Mouse (Mus musculus) olfactory bulb, adult 2 months (tissue): ENCODE results near the gene Mb21d2. TPM values are rescaled to one million over a fixed set of nuclear protein-coding genes. Genes with fewer than 3 reads are reported as not detected.

ENCODE experiments used
- H3K27ac ChIP-seq: fragments of 200-500 bp; 2 replicates; pipeline ENCODE4 v1.5.1; 2012; ENCODE audit warnings: low read depth, low read length; ENCODE audit not compliant: insufficient read depth
- H3K4me1 ChIP-seq: fragments of 200-500 bp; 2 replicates; pipeline ENCODE4 v1.6.1; 2012; ENCODE audit warnings: low read length; ENCODE audit not compliant: control insufficient read depth, insufficient read depth
- H3K4me3 ChIP-seq: fragments of 200-500 bp; 2 replicates; pipeline ENCODE4 v1.5.1; 2012; ENCODE audit warnings: mild to moderate bottlenecking, low read depth, low read length, moderate library complexity; ENCODE audit not compliant: insufficient read depth
- CTCF ChIP-seq: fragments of 200-500 bp; IDR thresholded peaks from 2 replicates; pipeline ENCODE4 v1.5.1; 2012; ENCODE audit warnings: low read depth, mild to moderate bottlenecking, low read length, moderate library complexity; ENCODE audit not compliant: insufficient read depth
- POLR2A ChIP-seq: fragments of 200-500 bp; IDR thresholded peaks from 2 replicates; pipeline ENCODE4 v1.6.1; 2012; ENCODE audit warnings: mild to moderate bottlenecking, low read depth, low read length, moderate library complexity; ENCODE audit not compliant: insufficient read depth
- WGBS: fragments of 180-500 bp; shearing (Covaris S2); methylation state at CpG from one replicate; pipeline ENCODE4 v1.1.7; 2018; 5-methylcytosine and 5-hydroxymethylcytosine counted together
- polyA plus RNA-seq: library from polyadenylated mRNA; stranded (reverse); fragments of >200 nt; gene quantifications from 2 replicates; pipeline ENCODE4 v1.2.4, GENCODE M21; 2012; ENCODE audit warnings: low replicate concordance; ENCODE audit not compliant: missing spikeins, insufficient read depth, insufficient read length

Mb21d2 gene
- polyA plus RNA-seq, 1 experiment = not detected

GRCm38 (mm10) chr16:28824781-28825180 lies 104.7 kb downstream of the Mb21d2 start:
- H3K4me1 ChIP-seq = no peaks in the 10 kb centered on the region
- H3K4me3 ChIP-seq = no peak overlapping the region
- 94% methylated on average over 8 of the region's 8 CpGs for WGBS
- no peak for TF ChIP-seq POLR2A
- no peak overlapping the region for H3K27ac ChIP-seq

GRCm38 (mm10) chr16:28821774-28822173 lies 107.7 kb downstream of the Mb21d2 start:
- 70% methylated on average over 6 of the region's 6 CpGs for WGBS
- Histone ChIP-seq H3K4me3 (no peak overlapping the region), H3K27ac (no peak overlapping the region), H3K4me1 (no peaks in the 10 kb centered on the region)
- TF ChIP-seq CTCF (no peak), POLR2A (no peak)

- no peaks in the 10 kb centered on the region for H3K4me1 ChIP-seq
- TF ChIP-seq POLR2A (no peak), CTCF (no peak)
- H3K27ac ChIP-seq = no peak overlapping the region
- 39% methylated on average over 5 of the region's 5 CpGs for WGBS
- no peak overlapping the region for H3K4me3 ChIP-seq
These were observed 110.7 kb downstream of the Mb21d2 start for GRCm38 (mm10) chr16:28818749-28819285.

GRCm38 (mm10) chr16:28813290-28813689 lies 116.2 kb downstream of the Mb21d2 start:
- TF ChIP-seq POLR2A = no peak
- no peak for TF ChIP-seq CTCF
- WGBS = 79% methylated on average over 1 of the region's 1 CpGs
- Histone ChIP-seq H3K4me3 (no peak overlapping the region), H3K27ac (no peak overlapping the region), H3K4me1 (no peaks in the 10 kb centered on the region)

GRCm38 (mm10) chr16:28809089-28809488 lies 120.4 kb downstream of the Mb21d2 start:
- no peak overlapping the region for H3K27ac ChIP-seq
- no peak overlapping the region for H3K4me3 ChIP-seq
- no peaks in the 10 kb centered on the region for H3K4me1 ChIP-seq
- 39% methylated on average over 1 of the region's 1 CpGs for WGBS
- TF ChIP-seq POLR2A (no peak), CTCF (no peak)

- H3K27ac ChIP-seq = no peak overlapping the region
- no peak overlapping the region for H3K4me3 ChIP-seq
- WGBS = 6% methylated on average over 4 of the region's 4 CpGs
- TF ChIP-seq POLR2A (no peak), CTCF (no peak)
- H3K4me1 ChIP-seq = no peaks in the 10 kb centered on the region
These were observed 136.4 kb downstream of the Mb21d2 start for GRCm38 (mm10) chr16:28793115-28793514.

Other genes with a start within 250 kb of the Mb21d2 start
- gene Fgf12, start 176.6 kb downstream of the Mb21d2 start, polyA plus RNA-seq = 73.5 TPM in 1 of 2 replicates, not detected in the other